ENCODE assay signal across 13 mouse cellular contexts in the genomic region with DNA sequence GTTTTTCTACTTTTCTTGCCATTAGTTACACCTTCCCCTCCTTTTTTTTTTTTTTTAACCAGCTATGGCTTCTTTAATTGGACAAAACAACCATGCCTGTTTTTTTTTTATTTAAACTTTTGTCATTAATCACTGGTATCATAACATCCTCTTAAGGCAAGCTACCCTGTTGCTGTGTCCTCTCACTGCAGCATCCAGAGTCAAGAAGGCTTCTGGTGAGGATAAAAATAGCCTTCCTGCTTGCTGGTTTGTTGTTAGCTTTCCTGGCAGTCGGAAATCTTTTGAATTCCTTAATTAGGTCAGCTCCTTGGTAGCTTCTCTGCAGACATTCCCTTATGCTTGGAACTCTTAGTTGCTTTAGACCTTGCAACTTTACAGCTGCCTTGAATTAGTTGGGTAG. TPM values are rescaled to one million over a fixed set of nuclear protein-coding genes. Genes with fewer than 3 reads are reported as not detected.
DNase-seq lines count a peak whose midpoint lies in the region; ATAC-seq and TF ChIP-seq lines count a peak whose summit lies in the region.
"Had no signal": no experiment of that assay in that cellular context is flagged by ENCODE, and none has a peak within 500 bp of the region (broad histone marks: within the 10 kb centered on the region; RNA-seq: fewer than 3 reads in every experiment).

No protein-coding gene starts in this region.

- 2% methylated on average over 1 of the region's 1 CpGs for WGBS in heart, adult 2 months
- WGBS in neural tube, embryonic 15.5 days, result 38% methylated on average over 1 of the region's 1 CpGs

- no peak overlapping the region for H3K4me2 ChIP-seq in neural tube, embryonic 15.5 days
- H3K4me2 ChIP-seq: limb, embryonic 12.5 days had no signal

- peaks cover 22% of the 10 kb centered on the region for H3K4me1 ChIP-seq in heart, adult 2 months (ENCODE audit: control insufficient read depth, insufficient read depth, low read length)
- H3K4me1 ChIP-seq in neural tube, embryonic 15.5 days, result peaks cover 8% of the 10 kb centered on the region
- H3K4me1 ChIP-seq: limb, embryonic 12.5 days had no signal

- intact Hi-C loops in heart, adult 2 months (cut with DNase I), result loop anchor here (2.0 kb wide), 1 partner anchor 28 kb away; the partner anchor contains the start of gene Cpeb4
- intact Hi-C loops in heart, postnatal 25 days (cut with DNase I), result loop anchor here (2.0 kb wide), 1 partner anchor 28 kb away; the partner anchor contains the start of gene Cpeb4

- H3K4me3 ChIP-seq in heart, adult 2 months, result peak overlapping the region; percentile 11; the same call in 1 of the 2 replicates
- H3K4me3 ChIP-seq in neural tube, embryonic 15.5 days (replicated peaks), result no peak overlapping the region
- H3K4me3 ChIP-seq: limb, embryonic 12.5 days had no signal

- peak in 1 of 2 experiments; percentile 25 for DNase-seq in heart, adult 2 months
- DNase-seq in heart, postnatal 25 days (ENCODE audit: low spot score), result no peak
- DNase-seq in neural tube, embryonic 10.5 days (ENCODE audit: extremely low spot score, low spot score), result no peak
- DNase-seq in heart, postnatal 4 days, result peak; percentile 20
- no peak for DNase-seq in urinary bladder, postnatal 14 days (ENCODE audit: low spot score)
- DNase-seq in gastrocnemius, postnatal 10 days, result no peak
- no peak for DNase-seq in thymus, postnatal 0 days (ENCODE audit: low spot score)
- DNase-seq: cerebellum, postnatal 36 days; right cerebral cortex, adult 18-20 months had no signal

- peak overlapping the region; percentile 82 for H3K27ac ChIP-seq in heart, adult 2 months
- H3K27ac ChIP-seq in neural tube, embryonic 15.5 days (replicated peaks), result peak overlapping the region; percentile 28; the same call in 1 of the 2 replicates
- H3K27ac ChIP-seq: limb, embryonic 12.5 days; stomach, postnatal 0 days had no signal

- no peaks in the 10 kb centered on the region for H3K27me3 ChIP-seq in heart, adult 2 months (ENCODE audit: control insufficient read depth, insufficient read depth, low read length)
- H3K27me3 ChIP-seq in neural tube, embryonic 15.5 days (replicated peaks), result no peaks in the 10 kb centered on the region
- H3K27me3 ChIP-seq: CH12.LX; limb, embryonic 12.5 days had no signal

- peaks cover 5% of the 10 kb centered on the region; the same call in 1 of the 2 replicates for H3K79me2 ChIP-seq in heart, adult 2 months (replicated peaks; ENCODE audit: control insufficient read depth, insufficient read depth, low read length)

- no peak for TF ChIP-seq EP300 in heart, adult 2 months (IDR thresholded peaks at IDR 0.05; ENCODE audit: insufficient read depth, low read depth, low read length)

- H3K9ac ChIP-seq in heart, adult 2 months (ENCODE audit: low read depth, low read length), result no peak overlapping the region
- H3K9ac ChIP-seq in neural tube, embryonic 15.5 days (replicated peaks), result no peak overlapping the region
- H3K9ac ChIP-seq: limb, embryonic 12.5 days had no signal

- no peak for TF ChIP-seq CTCF in heart, adult 2 months (IDR thresholded peaks at IDR 0.05)

- no peaks in the 10 kb centered on the region for H3K9me3 ChIP-seq in neural tube, embryonic 15.5 days (replicated peaks)
- H3K9me3 ChIP-seq: limb, embryonic 12.5 days had no signal

- no peak for TF ChIP-seq POLR2A in heart, adult 2 months (IDR thresholded peaks at IDR 0.05; ENCODE audit: insufficient read depth, low read depth, low read length)

- no peak for ATAC-seq in neural tube, embryonic 15.5 days (ENCODE audit: low FRiP score)

- H3K36me3 ChIP-seq in heart, adult 2 months (ENCODE audit: control insufficient read depth, insufficient read depth, low read length), result peaks cover 70% of the 10 kb centered on the region
- no peaks in the 10 kb centered on the region for H3K36me3 ChIP-seq in neural tube, embryonic 15.5 days
- H3K36me3 ChIP-seq: limb, embryonic 12.5 days had no signal

RNA-seq across cellular contexts. Expression of gene Cpeb4, which starts 28.7 kb away (rescaled TPM):
- total RNA-seq in heart, adult 2 months (2021), result 10 to 100 TPM; 83.4 to 97.3 TPM
- 15.3 and 29.5 TPM in 2 replicates for polyA plus RNA-seq in heart, adult 2 months (2012; rRNA removed)
- 10 to 100 TPM; 80.9 to 92.0 TPM for total RNA-seq in heart, postnatal 25 days (2021)
- polyA plus RNA-seq in neural tube, embryonic 15.5 days (2015; fragmentation: Nextera tagmentation; extraction: Ambion mirVana), result 13.6 and 17.0 TPM in 2 replicates
- total RNA-seq in heart, postnatal 4 days (2021), result 10 to 100 TPM; 63.1 to 71.0 TPM
- total RNA-seq in gastrocnemius, postnatal 10 days (2021), result 10 to 100 TPM; 75.9 to 76.8 TPM
- polyA plus RNA-seq in thymus, postnatal 0 days (2015; fragmentation: Nextera tagmentation; extraction: Ambion mirVana), result 3.8 and 4.9 TPM in 2 replicates
